Mouse (Mus musculus): ENCODE results near the gene Edem3. TPM values are rescaled to one million over a fixed set of nuclear protein-coding genes. Genes with fewer than 3 reads are reported as not detected.
"Not testable (repeated sequence)": the region's sequence is repeated elsewhere in the genome, so short reads cannot be mapped to it uniquely, and the experiment has no call there.

The Edem3 gene
- polyA plus RNA-seq, 3 experiments from 2014 or later: 2.9 to 4.1 (median 3.7) TPM

DNA sequence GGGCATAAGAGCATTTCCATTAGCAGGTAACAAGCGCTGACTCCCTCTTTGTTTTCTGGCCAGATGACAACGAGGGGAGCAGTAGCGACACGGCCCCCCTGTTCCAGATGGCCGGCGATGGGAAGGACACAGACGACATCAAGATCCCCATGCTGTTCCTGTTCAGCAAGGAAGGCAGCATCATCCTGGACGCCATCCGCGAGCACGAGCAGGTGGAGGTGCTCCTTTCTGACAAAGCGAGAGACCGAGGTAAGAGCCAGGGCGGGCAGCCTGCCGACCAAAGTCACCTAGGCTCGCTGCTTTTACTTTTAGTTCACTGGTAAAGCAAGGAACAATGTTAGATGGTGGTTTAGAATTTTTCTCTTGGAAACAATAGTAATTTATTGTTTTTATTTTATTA lies 56.3 kb downstream of the Edem3 start:
- no peak for ATAC-seq

GRCm38 (mm10) chr1:151812004-151812712 lies 57.0 kb downstream of the Edem3 start:
- no peak for ATAC-seq

DNA sequence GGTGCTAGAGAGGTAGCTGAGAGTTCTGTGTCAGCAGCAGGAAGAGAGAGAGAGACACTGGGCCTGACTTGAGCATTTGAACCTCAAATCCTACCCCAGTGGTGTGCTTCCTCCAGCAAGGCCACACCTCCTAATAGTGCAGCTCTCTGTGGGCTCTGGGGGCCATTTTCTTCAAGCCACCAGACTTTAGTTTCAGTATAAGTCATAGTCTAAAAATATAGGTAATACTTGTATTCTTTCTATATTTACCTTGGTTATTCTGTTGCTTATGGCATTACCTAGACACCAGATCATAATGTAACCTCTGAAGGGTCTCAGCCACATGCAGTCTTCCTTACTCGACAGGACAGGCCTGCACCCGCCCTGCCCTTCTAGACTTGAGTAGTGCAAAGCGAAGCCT lies 60.9 kb downstream of the Edem3 start:
- no peak for ATAC-seq

DNA sequence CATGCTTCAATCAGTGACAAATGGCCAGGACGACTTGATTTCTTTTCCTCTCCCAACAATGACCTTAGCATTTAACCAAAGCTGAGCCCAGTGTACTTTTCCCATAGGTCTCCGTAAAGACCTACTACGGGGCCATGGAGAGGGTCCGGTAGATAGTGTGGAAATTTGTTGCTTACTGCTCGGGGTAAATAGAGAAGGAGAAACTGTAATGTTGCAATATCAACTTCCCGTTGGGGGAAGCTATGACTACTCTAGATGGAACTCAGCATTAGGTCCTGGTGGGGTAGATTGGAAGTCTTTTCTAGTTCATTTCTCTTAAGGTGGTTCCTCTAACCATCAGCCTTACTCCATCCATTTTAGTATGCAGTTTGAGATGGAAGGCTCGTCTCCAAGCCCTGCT lies 64.0 kb downstream of the Edem3 start:
- ATAC-seq: no peak

DNA sequence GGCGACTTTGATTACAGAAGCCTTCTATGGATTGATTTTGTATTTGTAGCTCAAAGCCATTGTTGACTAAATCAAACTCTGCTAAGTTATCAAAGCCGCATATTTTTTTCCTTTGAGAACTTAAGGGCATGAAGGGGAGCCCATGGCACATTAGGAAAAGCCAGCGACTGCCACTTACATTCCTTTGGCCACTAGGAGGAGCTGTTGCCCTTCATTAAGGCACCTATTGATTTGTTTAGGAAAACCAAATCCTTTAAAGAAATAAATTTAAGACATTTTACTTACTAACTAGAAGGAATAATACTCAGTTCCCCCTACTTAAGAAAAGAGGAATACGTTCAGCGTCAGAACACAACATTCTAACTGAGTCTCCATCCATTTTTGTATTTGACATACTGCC lies 65.3 kb downstream of the Edem3 start:
- ATAC-seq: peak; percentile 51

- ATAC-seq: no peak
These were observed 69.9 kb downstream of the Edem3 start for GRCm38 (mm10) chr1:151825065-151825464.

DNA sequence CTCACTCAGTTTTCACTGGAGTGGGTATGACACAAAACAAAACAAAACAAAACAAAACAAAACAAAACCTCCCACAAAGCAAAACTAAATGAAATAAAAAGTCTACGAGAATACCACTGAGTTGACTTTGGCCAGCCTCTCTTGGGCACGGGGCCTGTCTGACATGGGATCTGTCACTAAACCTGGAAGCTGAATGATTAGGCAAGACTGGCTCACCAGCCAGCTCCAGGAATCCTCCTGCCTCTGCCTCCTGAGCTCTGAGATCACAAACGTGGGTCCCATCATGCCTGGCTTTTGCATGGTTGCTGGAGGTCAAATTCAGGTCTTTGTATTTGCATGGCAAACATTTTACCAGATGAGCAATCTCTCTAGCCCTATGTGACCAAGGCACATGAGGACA lies 76.6 kb downstream of the Edem3 start:
- no peak for ATAC-seq

- ATAC-seq: no peak
These were observed 80.1 kb downstream of the Edem3 start for GRCm38 (mm10) chr1:151835261-151835660.

DNA sequence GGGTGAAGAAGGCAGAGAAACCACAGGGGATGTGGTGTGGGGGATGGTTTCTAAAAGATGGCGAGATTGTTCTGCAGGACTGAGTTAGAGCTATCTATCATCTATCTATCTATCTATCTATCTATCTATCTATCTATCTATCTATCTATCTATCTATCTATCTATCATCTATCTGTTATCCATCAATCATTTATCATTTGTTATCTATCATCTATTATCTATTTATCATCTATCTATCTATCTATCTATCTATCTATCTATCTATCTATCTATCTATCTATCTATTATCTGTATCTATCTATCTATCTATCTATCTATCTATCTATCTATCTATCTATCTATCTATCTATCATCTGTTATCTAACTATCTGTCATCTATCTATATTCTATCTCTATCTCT lies 85.2 kb downstream of the Edem3 start:
- ATAC-seq: not testable (repeated sequence)

- ATAC-seq: no peak
These were observed 90.2 kb downstream of the Edem3 start for GRCm38 (mm10) chr1:151845252-151845832.

DNA sequence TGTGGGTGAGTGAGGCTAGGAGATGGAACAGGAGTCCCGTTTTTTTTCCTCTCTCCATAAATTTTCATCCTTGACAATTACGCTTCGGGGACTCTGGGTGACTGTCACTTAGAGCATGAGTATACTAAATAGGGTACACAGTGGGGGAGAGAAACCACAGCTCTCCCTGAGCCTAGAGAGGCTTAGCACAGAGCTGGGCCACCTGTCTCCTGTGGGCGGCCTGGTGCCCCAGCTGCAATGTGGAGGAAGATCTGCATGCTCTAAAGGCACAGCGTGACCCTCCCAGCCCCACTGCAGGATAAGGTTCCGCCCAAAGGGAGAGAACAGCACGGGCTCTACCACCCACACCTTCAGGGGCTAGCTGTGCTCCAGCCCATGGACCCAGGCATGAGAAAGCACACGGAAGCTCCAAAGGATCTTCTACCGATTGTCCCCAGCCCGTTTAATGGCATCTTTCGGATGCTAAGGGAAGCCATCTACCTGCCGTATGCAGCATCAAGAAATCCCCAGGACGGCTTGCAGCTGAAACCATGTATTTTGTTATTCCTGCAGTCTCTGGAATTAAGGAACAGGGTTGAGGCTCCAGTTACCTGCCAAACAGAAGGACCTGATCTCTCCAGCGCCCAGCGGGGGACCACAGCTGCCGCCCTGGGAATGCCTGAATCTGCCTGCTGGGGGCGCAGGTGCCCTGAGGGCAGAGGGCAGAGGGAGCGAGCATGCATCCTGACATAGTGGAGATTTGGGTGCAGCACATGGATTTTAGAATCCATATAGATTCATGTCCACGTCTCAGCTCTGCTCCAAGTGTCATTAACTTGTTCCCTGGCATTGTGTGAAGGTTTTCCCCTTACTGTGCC lies 91.0 kb downstream of the Edem3 start:
- no peak for ATAC-seq

- no peak for ATAC-seq
These were observed 93.1 kb downstream of the Edem3 start for GRCm38 (mm10) chr1:151848286-151848685.

DNA sequence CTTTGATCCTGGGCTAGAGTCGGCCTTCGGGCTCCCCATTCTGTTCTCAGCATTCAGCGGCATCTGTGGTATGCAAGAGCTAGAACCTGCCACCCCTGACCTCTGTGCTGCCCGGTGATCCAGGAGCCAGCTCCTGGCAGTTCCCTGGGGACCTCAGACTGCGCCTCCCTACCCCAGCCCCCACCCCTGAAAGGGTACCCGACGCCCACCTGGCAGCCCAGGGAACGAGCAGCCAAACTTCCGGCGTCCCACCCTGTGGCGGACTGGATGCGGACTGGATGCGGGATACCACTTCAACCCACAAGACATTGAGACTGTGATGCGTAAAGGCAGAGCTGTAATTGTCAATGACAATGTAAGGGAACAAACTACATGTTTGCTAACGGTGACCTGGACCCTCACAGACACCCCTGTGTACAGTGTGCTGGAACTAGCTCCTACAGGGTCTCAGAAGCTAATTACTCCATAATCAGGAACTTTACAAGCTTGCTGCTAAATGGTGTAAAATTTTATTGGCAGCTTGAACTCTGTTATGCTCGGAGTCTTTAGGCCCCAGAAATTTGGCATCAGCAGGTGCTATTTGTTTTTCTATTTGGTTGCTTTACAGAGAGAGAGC lies 94.9 kb downstream of the Edem3 start:
- no peak for ATAC-seq

- no peak for ATAC-seq
These were observed 96.1 kb downstream of the Edem3 start for GRCm38 (mm10) chr1:151851051-151851848.

GRCm38 (mm10) chr1:151851976-151852375 lies 96.8 kb downstream of the Edem3 start:
- no peak for ATAC-seq

- no peak for ATAC-seq
These were observed 100.4 kb downstream of the Edem3 start for GRCm38 (mm10) chr1:151855561-151855960.

GRCm38 (mm10) chr1:151858474-151858873 lies 103.3 kb downstream of the Edem3 start:
- no peak for ATAC-seq

- no peak for ATAC-seq
These were observed 106.3 kb downstream of the Edem3 start for GRCm38 (mm10) chr1:151861334-151861995.

DNA sequence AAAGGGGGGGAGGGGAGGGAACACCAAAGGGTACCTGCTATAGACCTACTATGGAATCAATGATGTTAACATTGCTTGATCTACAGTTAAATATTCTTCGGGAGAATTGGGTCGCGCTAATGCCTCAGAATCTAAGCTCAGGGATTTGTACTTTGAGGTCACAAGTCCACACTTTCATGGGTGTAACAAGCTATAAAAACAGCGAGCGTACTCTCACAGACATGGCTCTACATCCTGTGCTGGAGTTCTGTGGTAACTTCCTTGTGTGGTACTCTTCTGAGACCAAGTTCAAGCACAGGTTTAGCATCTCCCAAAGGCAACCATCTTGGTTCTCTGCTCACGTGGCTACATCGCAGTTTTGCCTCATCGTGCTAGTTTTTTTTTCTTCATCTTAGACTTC lies 106.9 kb downstream of the Edem3 start:
- ATAC-seq: no peak

GRCm38 (mm10) chr1:151863135-151863796 lies 108.1 kb downstream of the Edem3 start:
- no peak for ATAC-seq

DNA sequence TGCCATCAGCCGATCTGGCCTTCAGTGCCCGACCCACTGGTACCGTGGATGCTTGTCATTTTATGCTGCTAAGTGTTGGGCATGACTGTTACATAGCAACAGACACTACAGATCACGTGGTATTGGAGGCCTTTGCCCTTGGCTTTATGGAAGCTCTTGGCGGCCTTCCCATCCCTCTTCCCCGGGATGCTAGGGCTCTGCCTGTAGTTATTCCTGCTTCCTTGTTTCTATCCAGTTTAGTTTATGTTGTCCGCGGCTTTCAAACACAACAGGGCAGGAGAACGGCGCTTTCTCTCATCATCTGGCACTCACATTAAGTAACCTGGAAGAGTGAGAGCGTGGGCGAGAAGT lies 108.6 kb downstream of the Edem3 start:
- ATAC-seq: no peak
